In genomic region chrX:136732016-136732415, GRCm38 (mm10) we compare ENCODE assay signal across 44 mouse cellular contexts. TPM values are rescaled to one million over a fixed set of nuclear protein-coding genes. Genes with fewer than 3 reads are reported as not detected.
"Had no signal": no experiment of that assay in that cellular context is flagged by ENCODE, and none has a peak within 500 bp of the region (broad histone marks: within the 10 kb centered on the region; RNA-seq: fewer than 3 reads in every experiment).

No protein-coding gene starts in this region.

- H3K36me3 ChIP-seq: intestine, embryonic 15.5 days had no signal

- H3K9ac ChIP-seq: heart, embryonic 12.5 days; heart, embryonic 13.5 days; heart, embryonic 15.5 days; hindbrain, embryonic 12.5 days; hindbrain, embryonic 13.5 days; hindbrain, embryonic 14.5 days; hindbrain, embryonic 15.5 days; intestine, embryonic 15.5 days; kidney, embryonic 15.5 days had no signal

- H3K27ac ChIP-seq: heart, embryonic 10.5 days; heart, embryonic 13.5 days; heart, embryonic 15.5 days; hindbrain, embryonic 10.5 days; hindbrain, embryonic 12.5 days; hindbrain, embryonic 13.5 days; hindbrain, embryonic 14.5 days; hindbrain, embryonic 15.5 days; hindbrain, postnatal 0 days; intestine, embryonic 15.5 days; kidney, embryonic 15.5 days; kidney, postnatal 0 days; layer of hippocampus, adult 2 months; left cerebral cortex, adult 2 months had no signal

- H3K4me1 ChIP-seq: heart, embryonic 10.5 days; heart, embryonic 12.5 days; heart, embryonic 13.5 days; heart, embryonic 15.5 days; hindbrain, embryonic 10.5 days; hindbrain, embryonic 12.5 days; hindbrain, embryonic 13.5 days; hindbrain, embryonic 15.5 days; intestine, embryonic 15.5 days; kidney, embryonic 15.5 days had no signal

- H3K4me2 ChIP-seq: heart, embryonic 11.5 days; heart, embryonic 12.5 days; heart, embryonic 13.5 days; heart, embryonic 15.5 days; hindbrain, embryonic 12.5 days; hindbrain, embryonic 13.5 days; hindbrain, embryonic 14.5 days; hindbrain, embryonic 15.5 days; intestine, embryonic 15.5 days; kidney, embryonic 15.5 days had no signal

- ATAC-seq: hindbrain, embryonic 16.5 days; hindbrain, postnatal 0 days; inflammation-experienced regulatory T-cells, adult 6 months; intestine, embryonic 15.5 days; intestine, embryonic 16.5 days; intestine, postnatal 0 days had no signal

- DNase-seq: heart, postnatal 10 days; heart, postnatal 14 days; heart, postnatal 36 days; heart, postnatal 4 days; kidney, adult 11 months; kidney, adult 18-20 months; kidney, adult 2 months; kidney, adult 8-10 months; kidney, adult 9 months; kidney, postnatal 10 days; kidney, postnatal 14 days; kidney, postnatal 25 days; kidney, postnatal 36 days; kidney, postnatal 4 days; layer of hippocampus, adult 9-11 months; layer of hippocampus, postnatal 36 days had no signal

- H3K27me3 ChIP-seq: heart, embryonic 12.5 days; heart, embryonic 13.5 days; heart, embryonic 15.5 days; hindbrain, embryonic 12.5 days; hindbrain, embryonic 13.5 days; hindbrain, embryonic 15.5 days; intestine, embryonic 15.5 days; kidney, embryonic 15.5 days had no signal

- H3K4me3 ChIP-seq: heart, embryonic 10.5 days; heart, embryonic 12.5 days; heart, embryonic 13.5 days; heart, embryonic 15.5 days; hindbrain, embryonic 10.5 days; hindbrain, embryonic 12.5 days; hindbrain, embryonic 13.5 days; hindbrain, embryonic 15.5 days; intestine, embryonic 15.5 days; kidney, embryonic 15.5 days; layer of hippocampus, adult 2 months; left cerebral cortex, adult 2 months had no signal

- H3K9me3 ChIP-seq: heart, embryonic 10.5 days; heart, embryonic 12.5 days; heart, embryonic 13.5 days; heart, embryonic 15.5 days; hindbrain, embryonic 10.5 days; hindbrain, embryonic 12.5 days; hindbrain, embryonic 13.5 days; hindbrain, embryonic 15.5 days; intestine, embryonic 15.5 days; kidney, embryonic 15.5 days had no signal

RNA-seq across cellular contexts. Expression of gene Glra4, which starts 47.9 kb away (rescaled TPM):
- total RNA-seq: heart, postnatal 10 days; heart, postnatal 14 days; heart, postnatal 25 days; heart, postnatal 36 days; heart, postnatal 4 days; hematopoietic stem cell, adult 5-6 weeks; hindbrain, postnatal 0 days; layer of hippocampus, postnatal 14 days; left cerebral cortex, adult 18-20 months had no signal
- polyA plus RNA-seq: heart, embryonic 12.5 days; heart, embryonic 15.5 days; heart, embryonic 16.5 days; heart, postnatal 0 days; hindbrain, embryonic 10.5 days; hindbrain, embryonic 11.5 days; hindbrain, embryonic 13.5 days; hindbrain, embryonic 16.5 days; hindbrain, postnatal 0 days; inflammation-experienced regulatory T-cells, adult 6 months; intestine, embryonic 15.5 days; intestine, embryonic 16.5 days; intestine, postnatal 0 days; kidney, adult 2 months; kidney, embryonic 15.5 days; kidney, postnatal 0 days; large intestine, adult 2 months had no signal
